Mouse (Mus musculus): ENCODE data around the gene Col23a1. TPM values are rescaled to one million over a fixed set of nuclear protein-coding genes. Genes with fewer than 3 reads are reported as not detected.

Col23a1 gene
- polyA plus RNA-seq, 1 experiment = 4.4 TPM

GRCm38 (mm10) chr11:51328387-51328942, 38.7 kb downstream of the Col23a1 start:
- H3K27ac ChIP-seq (ENCODE audit: insufficient read depth, low read depth, low read length) = no peak overlapping the region
- H3K36me3 ChIP-seq (ENCODE audit: control insufficient read depth, insufficient read depth, low read length) = no peaks in the 10 kb centered on the region
- 57% methylated on average over 12 of the region's 12 CpGs for WGBS
- TF ChIP-seq CTCF (IDR thresholded peaks at IDR 0.05; ENCODE audit: extremely low read depth, insufficient read length, insufficient replicate concordance, low read depth, low read length) (no peak), POLR2A (IDR thresholded peaks at IDR 0.05; ENCODE audit: low read depth, low read length) (no peak)
- no peaks in the 10 kb centered on the region for H3K27me3 ChIP-seq (ENCODE audit: control insufficient read depth, insufficient read depth, low read length)
- no peaks in the 10 kb centered on the region for H3K4me1 ChIP-seq (ENCODE audit: control insufficient read depth, insufficient read depth, insufficient read length, low read length)
- H3K4me3 ChIP-seq (ENCODE audit: low read depth, low read length) = no peak overlapping the region

GRCm38 (mm10) chr11:51329837-51330714, 40.4 kb downstream of the Col23a1 start:
- Histone ChIP-seq H3K27ac (ENCODE audit: insufficient read depth, low read depth, low read length) (no peak overlapping the region), H3K27me3 (ENCODE audit: control insufficient read depth, insufficient read depth, low read length) (no peaks in the 10 kb centered on the region), H3K36me3 (ENCODE audit: control insufficient read depth, insufficient read depth, low read length) (no peaks in the 10 kb centered on the region), H3K4me3 (ENCODE audit: low read depth, low read length) (no peak overlapping the region), H3K4me1 (ENCODE audit: control insufficient read depth, insufficient read depth, insufficient read length, low read length) (no peaks in the 10 kb centered on the region)
- WGBS = 74% methylated on average over 11 of the region's 11 CpGs
- no peak for TF ChIP-seq CTCF (IDR thresholded peaks at IDR 0.05; ENCODE audit: extremely low read depth, insufficient read length, insufficient replicate concordance, low read depth, low read length)
- TF ChIP-seq POLR2A (IDR thresholded peaks at IDR 0.05; ENCODE audit: low read depth, low read length) = no peak

DNA sequence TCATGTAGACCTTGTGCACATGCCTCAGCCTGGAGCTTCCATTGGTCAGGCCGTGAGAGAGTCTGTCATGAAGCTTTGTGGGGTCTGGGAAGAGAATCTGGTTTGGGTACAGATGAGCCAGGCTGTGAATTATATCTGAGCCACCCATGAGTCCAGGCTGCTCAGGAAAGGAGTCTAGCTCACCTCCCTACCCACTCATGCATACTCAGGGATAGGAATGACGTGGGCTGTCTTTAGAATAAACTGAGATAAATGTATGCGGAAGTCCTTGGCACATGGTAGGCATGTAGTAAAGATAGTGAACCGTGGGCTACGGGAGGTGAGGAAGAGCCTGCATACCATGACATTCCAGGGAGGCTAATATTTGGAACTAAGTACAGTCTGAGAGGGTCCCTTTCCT, 44.3 kb downstream of the Col23a1 start:
- Histone ChIP-seq H3K36me3 (ENCODE audit: control insufficient read depth, insufficient read depth, low read length) (no peaks in the 10 kb centered on the region), H3K4me3 (ENCODE audit: low read depth, low read length) (no peak overlapping the region), H3K4me1 (ENCODE audit: control insufficient read depth, insufficient read depth, insufficient read length, low read length) (no peaks in the 10 kb centered on the region), H3K27ac (ENCODE audit: insufficient read depth, low read depth, low read length) (no peak overlapping the region), H3K27me3 (ENCODE audit: control insufficient read depth, insufficient read depth, low read length) (no peaks in the 10 kb centered on the region)
- WGBS = 70% methylated on average over 5 of the region's 5 CpGs
- TF ChIP-seq CTCF (IDR thresholded peaks at IDR 0.05; ENCODE audit: extremely low read depth, insufficient read length, insufficient replicate concordance, low read depth, low read length) (no peak), POLR2A (IDR thresholded peaks at IDR 0.05; ENCODE audit: low read depth, low read length) (no peak)

GRCm38 (mm10) chr11:51337585-51337984, 47.9 kb downstream of the Col23a1 start:
- H3K4me1 ChIP-seq (ENCODE audit: control insufficient read depth, insufficient read depth, insufficient read length, low read length) = no peaks in the 10 kb centered on the region
- H3K4me3 ChIP-seq (ENCODE audit: low read depth, low read length) = no peak overlapping the region
- no peaks in the 10 kb centered on the region for H3K27me3 ChIP-seq (ENCODE audit: control insufficient read depth, insufficient read depth, low read length)
- WGBS = 84% methylated on average over 6 of the region's 6 CpGs
- no peaks in the 10 kb centered on the region for H3K36me3 ChIP-seq (ENCODE audit: control insufficient read depth, insufficient read depth, low read length)
- no peak overlapping the region for H3K27ac ChIP-seq (ENCODE audit: insufficient read depth, low read depth, low read length)
- TF ChIP-seq CTCF (IDR thresholded peaks at IDR 0.05; ENCODE audit: extremely low read depth, insufficient read length, insufficient replicate concordance, low read depth, low read length) (no peak), POLR2A (IDR thresholded peaks at IDR 0.05; ENCODE audit: low read depth, low read length) (no peak)

DNA sequence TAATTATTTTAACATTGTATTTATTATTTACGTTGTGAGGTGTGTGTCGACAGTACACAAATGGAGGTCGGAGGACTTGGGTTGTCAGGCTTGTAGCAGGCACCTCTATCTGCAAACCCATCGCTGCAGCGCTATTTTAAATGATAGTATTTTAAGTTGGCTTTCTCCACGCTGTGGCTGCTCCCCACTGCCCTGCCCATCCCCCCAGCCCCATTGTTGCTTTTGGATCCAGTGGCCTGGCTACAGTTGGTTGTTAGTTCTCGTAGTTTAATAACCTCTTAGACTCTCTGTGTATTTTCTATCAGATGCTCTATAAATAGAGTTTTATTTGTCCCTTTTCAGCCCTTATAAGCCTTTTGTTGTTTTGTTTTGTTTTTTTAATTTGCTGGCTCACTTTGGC, 48.7 kb downstream of the Col23a1 start:
- 74% methylated on average over 7 of the region's 7 CpGs for WGBS
- Histone ChIP-seq H3K4me3 (ENCODE audit: low read depth, low read length) (no peak overlapping the region), H3K27ac (ENCODE audit: insufficient read depth, low read depth, low read length) (no peak overlapping the region), H3K27me3 (ENCODE audit: control insufficient read depth, insufficient read depth, low read length) (no peaks in the 10 kb centered on the region), H3K4me1 (ENCODE audit: control insufficient read depth, insufficient read depth, insufficient read length, low read length) (no peaks in the 10 kb centered on the region), H3K36me3 (ENCODE audit: control insufficient read depth, insufficient read depth, low read length) (no peaks in the 10 kb centered on the region)
- TF ChIP-seq POLR2A (IDR thresholded peaks at IDR 0.05; ENCODE audit: low read depth, low read length) (no peak), CTCF (IDR thresholded peaks at IDR 0.05; ENCODE audit: extremely low read depth, insufficient read length, insufficient replicate concordance, low read depth, low read length) (no peak)

- no peak for TF ChIP-seq POLR2A (IDR thresholded peaks at IDR 0.05; ENCODE audit: low read depth, low read length)
- no peak for TF ChIP-seq CTCF (IDR thresholded peaks at IDR 0.05; ENCODE audit: extremely low read depth, insufficient read length, insufficient replicate concordance, low read depth, low read length)
- H3K36me3 ChIP-seq (ENCODE audit: control insufficient read depth, insufficient read depth, low read length) = no peaks in the 10 kb centered on the region
- H3K27ac ChIP-seq (ENCODE audit: insufficient read depth, low read depth, low read length) = no peak overlapping the region
- H3K4me1 ChIP-seq (ENCODE audit: control insufficient read depth, insufficient read depth, insufficient read length, low read length) = no peaks in the 10 kb centered on the region
- no peak overlapping the region for H3K4me3 ChIP-seq (ENCODE audit: low read depth, low read length)
- WGBS = 44% methylated on average over 2 of the region's 2 CpGs
- no peaks in the 10 kb centered on the region for H3K27me3 ChIP-seq (ENCODE audit: control insufficient read depth, insufficient read depth, low read length)
These were observed 51.4 kb downstream of the Col23a1 start for GRCm38 (mm10) chr11:51341091-51341490.

DNA sequence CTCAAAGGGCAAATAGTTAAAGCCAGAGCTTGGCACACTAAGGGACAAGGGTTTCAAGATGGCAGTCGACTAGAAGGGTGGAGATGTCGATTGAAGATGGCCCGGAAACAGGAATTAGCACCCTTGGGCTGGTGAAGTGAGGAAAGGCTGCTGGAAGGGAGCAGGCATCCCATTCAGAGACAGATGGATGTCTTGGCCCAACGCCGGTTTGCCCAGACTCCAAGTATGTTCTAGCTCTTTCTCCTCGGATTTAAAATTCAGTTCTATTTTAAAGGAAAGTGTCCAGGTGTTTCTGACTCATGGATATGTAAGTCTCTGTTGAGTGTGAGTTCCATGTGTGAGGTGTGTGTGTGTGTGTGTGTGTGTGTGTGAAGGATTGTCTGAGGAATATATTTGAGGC, 53.1 kb downstream of the Col23a1 start:
- no peak overlapping the region for H3K27ac ChIP-seq (ENCODE audit: insufficient read depth, low read depth, low read length)
- H3K27me3 ChIP-seq (ENCODE audit: control insufficient read depth, insufficient read depth, low read length) = no peaks in the 10 kb centered on the region
- TF ChIP-seq CTCF (IDR thresholded peaks at IDR 0.05; ENCODE audit: extremely low read depth, insufficient read length, insufficient replicate concordance, low read depth, low read length) = no peak
- TF ChIP-seq POLR2A (IDR thresholded peaks at IDR 0.05; ENCODE audit: low read depth, low read length) = no peak
- no peaks in the 10 kb centered on the region for H3K36me3 ChIP-seq (ENCODE audit: control insufficient read depth, insufficient read depth, low read length)
- WGBS = 85% methylated on average over 6 of the region's 6 CpGs
- H3K4me1 ChIP-seq (ENCODE audit: control insufficient read depth, insufficient read depth, insufficient read length, low read length) = no peaks in the 10 kb centered on the region
- no peak overlapping the region for H3K4me3 ChIP-seq (ENCODE audit: low read depth, low read length)
